Mouse (Mus musculus): ENCODE measurements around the gene Gm20741. TPM values are rescaled to one million over a fixed set of nuclear protein-coding genes. Genes with fewer than 3 reads are reported as not detected.

Gm20741 gene
- not detected for polyA plus RNA-seq (2014; fragmentation: Illumina TruSeq; extraction: RNeasy Lipid Tissue Mini Kit (QIAGEN cat#74804); ENCODE audit: low read depth, low replicate concordance)

DNA sequence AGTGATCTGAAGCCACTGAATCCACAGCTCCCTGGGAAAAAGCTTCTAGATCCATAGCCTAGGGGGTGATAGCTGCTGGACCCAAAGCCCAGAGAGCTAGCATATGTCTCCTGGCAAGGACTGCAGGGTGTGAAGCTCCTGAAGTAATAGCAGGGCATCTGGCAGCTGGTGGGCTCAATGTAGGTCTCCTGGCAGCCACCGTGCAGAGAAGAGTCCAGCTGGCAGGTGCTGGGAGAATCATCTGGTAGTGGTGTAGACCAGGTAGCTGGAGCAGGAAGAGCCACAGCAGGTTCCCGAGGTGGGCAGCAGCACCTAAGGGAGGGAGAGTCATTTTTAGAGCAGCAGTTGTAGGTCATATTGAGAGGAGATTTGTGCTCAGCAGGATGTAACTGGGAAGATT is at the start of gene Gm20741:
Gene Gm20741, minus strand, starts transcription at position 394 of the 400 bp plus-strand sequence.

DNA sequence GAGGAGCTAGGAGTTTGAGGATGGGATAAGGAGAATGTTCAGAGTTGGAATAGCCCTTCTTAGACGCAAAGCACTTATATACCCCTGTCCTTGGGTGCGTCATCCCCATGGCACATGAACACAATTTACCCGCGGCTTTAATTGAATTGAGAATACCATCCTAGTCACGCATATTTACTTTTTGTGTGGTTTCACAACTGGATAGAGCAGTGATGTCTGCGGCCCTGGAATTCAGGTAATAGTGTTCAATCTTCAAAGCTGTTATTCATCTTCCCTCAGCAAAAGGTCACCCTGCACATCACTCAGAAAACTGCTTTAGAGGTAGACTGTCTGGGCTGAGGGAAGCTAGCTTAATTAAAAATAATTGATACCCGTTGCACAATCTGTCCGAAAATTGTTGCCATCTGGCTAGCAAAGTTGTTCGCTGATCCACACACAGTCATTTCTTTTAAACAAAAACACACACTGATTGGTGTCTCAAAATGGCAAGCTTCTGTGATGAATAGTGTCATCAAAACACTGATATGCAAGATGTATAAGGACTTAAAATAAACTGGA is 14.2 kb upstream of the Gm20741 start, which contains the start of gene Krtap14:
Gene Krtap14, minus strand, starts transcription at position 51 of the 558 bp plus-strand sequence.

DNA sequence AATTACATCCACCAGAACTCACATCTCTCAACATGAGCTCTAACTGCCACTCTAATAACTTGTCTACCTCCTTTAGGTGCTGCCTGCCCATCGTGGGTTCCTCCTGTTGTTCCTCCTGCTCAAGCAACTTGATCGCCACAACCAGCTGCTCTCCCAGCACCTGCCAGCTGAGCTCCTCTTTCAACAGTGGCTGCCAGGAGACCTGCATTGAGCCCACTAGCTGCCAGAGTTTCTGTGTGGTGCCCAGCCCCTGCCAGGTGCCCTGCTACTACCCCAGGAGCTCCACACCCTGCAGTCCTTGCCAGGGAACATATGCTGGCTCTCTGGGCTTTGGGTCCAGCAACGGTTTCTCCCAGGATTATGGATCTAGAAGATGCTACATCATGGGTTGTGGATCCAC is 8.0 kb upstream of the Gm20741 start, which contains the start of gene Krtap15:
Gene Krtap15, plus strand, starts transcription at position 150 of the 400 bp plus-strand sequence.

DNA sequence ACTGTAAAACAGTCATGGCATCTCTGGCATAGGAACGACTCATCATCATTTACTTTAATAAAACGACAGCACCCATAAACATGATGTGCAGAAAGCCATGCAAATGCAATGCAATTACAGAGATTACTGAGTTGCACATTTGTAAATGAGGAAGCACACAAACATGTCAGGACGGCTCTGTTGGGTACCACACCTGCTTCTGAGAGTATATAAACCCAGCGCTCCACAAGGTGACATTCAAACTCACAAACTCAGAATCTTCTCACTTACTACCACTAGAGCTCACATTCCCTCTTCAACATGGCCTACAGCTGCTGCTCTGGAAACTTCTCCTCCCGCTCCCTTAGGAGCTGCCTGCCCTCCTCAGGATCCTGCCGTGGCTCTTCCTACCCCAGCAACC is 34.4 kb downstream of the Gm20741 start, which contains the start of gene Gm5965:
Gene Gm5965, plus strand, starts transcription at position 301 of the 400 bp plus-strand sequence.

DNA sequence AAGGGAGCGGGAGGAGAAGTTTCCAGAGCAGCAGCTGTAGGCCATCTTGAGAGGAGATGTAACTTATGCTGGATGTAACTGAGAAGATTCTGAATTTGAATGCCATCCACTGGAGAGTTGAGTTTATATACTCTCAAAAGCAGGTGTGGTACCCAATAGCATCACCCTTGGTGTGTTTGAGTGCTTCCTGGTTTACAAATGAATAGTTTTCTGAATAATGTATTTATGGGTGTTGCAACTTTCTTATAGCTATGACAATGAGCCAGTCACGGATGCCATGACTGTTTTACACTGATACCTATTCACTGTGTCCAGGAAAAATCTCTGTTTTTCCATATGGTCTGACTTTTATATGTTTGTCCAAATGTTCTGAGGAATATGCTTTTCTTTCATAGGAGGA is 37.9 kb downstream of the Gm20741 start, which contains the start of gene 2310057N15Rik:
Gene 2310057N15Rik, minus strand, starts transcription at position 101 of the 400 bp plus-strand sequence.

Other genes starting within 250 kb of the Gm20741 start
- 361 TPM for gene Cldn8, start 249.0 kb downstream of the Gm20741 start, polyA plus RNA-seq (2014; fragmentation: Illumina TruSeq; extraction: RNeasy Lipid Tissue Mini Kit (QIAGEN cat#74804); ENCODE audit: low read depth, low replicate concordance)
- gene Krtap24-1, start 199.9 kb downstream of the Gm20741 start, polyA plus RNA-seq (2014; fragmentation: Illumina TruSeq; extraction: RNeasy Lipid Tissue Mini Kit (QIAGEN cat#74804); ENCODE audit: low read depth, low replicate concordance), result not detected
- gene 2310079G19Rik, start 184.6 kb downstream of the Gm20741 start, polyA plus RNA-seq (2014; fragmentation: Illumina TruSeq; extraction: RNeasy Lipid Tissue Mini Kit (QIAGEN cat#74804); ENCODE audit: low read depth, low replicate concordance), result 10.9 TPM
- not detected for gene Krtap26-1, start 164.4 kb downstream of the Gm20741 start, polyA plus RNA-seq (2014; fragmentation: Illumina TruSeq; extraction: RNeasy Lipid Tissue Mini Kit (QIAGEN cat#74804); ENCODE audit: low read depth, low replicate concordance)
- not detected for gene Krtap27-1, start 140.5 kb downstream of the Gm20741 start, polyA plus RNA-seq (2014; fragmentation: Illumina TruSeq; extraction: RNeasy Lipid Tissue Mini Kit (QIAGEN cat#74804); ENCODE audit: low read depth, low replicate concordance)
- gene 2310061N02Rik, start 104.3 kb downstream of the Gm20741 start, polyA plus RNA-seq (2014; fragmentation: Illumina TruSeq; extraction: RNeasy Lipid Tissue Mini Kit (QIAGEN cat#74804); ENCODE audit: low read depth, low replicate concordance), result not detected
- gene Krtap13-1, start 83.4 kb downstream of the Gm20741 start, polyA plus RNA-seq (2014; fragmentation: Illumina TruSeq; extraction: RNeasy Lipid Tissue Mini Kit (QIAGEN cat#74804); ENCODE audit: low read depth, low replicate concordance), result not detected
- gene Krtap13, start 60.6 kb downstream of the Gm20741 start, polyA plus RNA-seq (2014; fragmentation: Illumina TruSeq; extraction: RNeasy Lipid Tissue Mini Kit (QIAGEN cat#74804); ENCODE audit: low read depth, low replicate concordance), result not detected
- not detected for gene 2310034C09Rik, start 53.4 kb downstream of the Gm20741 start, polyA plus RNA-seq (2014; fragmentation: Illumina TruSeq; extraction: RNeasy Lipid Tissue Mini Kit (QIAGEN cat#74804); ENCODE audit: low read depth, low replicate concordance)
- gene 2310057N15Rik, start 38.0 kb downstream of the Gm20741 start, polyA plus RNA-seq (2014; fragmentation: Illumina TruSeq; extraction: RNeasy Lipid Tissue Mini Kit (QIAGEN cat#74804); ENCODE audit: low read depth, low replicate concordance), result not detected
- gene Gm5965, start 34.3 kb downstream of the Gm20741 start, polyA plus RNA-seq (2014; fragmentation: Illumina TruSeq; extraction: RNeasy Lipid Tissue Mini Kit (QIAGEN cat#74804); ENCODE audit: low read depth, low replicate concordance), result not detected
- gene Krtap15, start 8.0 kb upstream of the Gm20741 start, polyA plus RNA-seq (2014; fragmentation: Illumina TruSeq; extraction: RNeasy Lipid Tissue Mini Kit (QIAGEN cat#74804); ENCODE audit: low read depth, low replicate concordance), result not detected
- not detected for gene Krtap14, start 13.9 kb upstream of the Gm20741 start, polyA plus RNA-seq (2014; fragmentation: Illumina TruSeq; extraction: RNeasy Lipid Tissue Mini Kit (QIAGEN cat#74804); ENCODE audit: low read depth, low replicate concordance)
- not detected for gene Krtap19-1, start 57.2 kb upstream of the Gm20741 start, polyA plus RNA-seq (2014; fragmentation: Illumina TruSeq; extraction: RNeasy Lipid Tissue Mini Kit (QIAGEN cat#74804); ENCODE audit: low read depth, low replicate concordance)
- not detected for gene Krtap19-2, start 62.0 kb upstream of the Gm20741 start, polyA plus RNA-seq (2014; fragmentation: Illumina TruSeq; extraction: RNeasy Lipid Tissue Mini Kit (QIAGEN cat#74804); ENCODE audit: low read depth, low replicate concordance)
- not detected for gene Krtap19-3, start 65.8 kb upstream of the Gm20741 start, polyA plus RNA-seq (2014; fragmentation: Illumina TruSeq; extraction: RNeasy Lipid Tissue Mini Kit (QIAGEN cat#74804); ENCODE audit: low read depth, low replicate concordance)
- gene Krtap19-4, start 72.9 kb upstream of the Gm20741 start, polyA plus RNA-seq (2014; fragmentation: Illumina TruSeq; extraction: RNeasy Lipid Tissue Mini Kit (QIAGEN cat#74804); ENCODE audit: low read depth, low replicate concordance), result not detected
- gene Krtap19-5, start 84.2 kb upstream of the Gm20741 start, polyA plus RNA-seq (2014; fragmentation: Illumina TruSeq; extraction: RNeasy Lipid Tissue Mini Kit (QIAGEN cat#74804); ENCODE audit: low read depth, low replicate concordance), result not detected
- not detected for gene Krtap19-9b, start 120.0 kb upstream of the Gm20741 start, polyA plus RNA-seq (2014; fragmentation: Illumina TruSeq; extraction: RNeasy Lipid Tissue Mini Kit (QIAGEN cat#74804); ENCODE audit: low read depth, low replicate concordance)
- gene Krtap16-3, start 150.7 kb upstream of the Gm20741 start, polyA plus RNA-seq (2014; fragmentation: Illumina TruSeq; extraction: RNeasy Lipid Tissue Mini Kit (QIAGEN cat#74804); ENCODE audit: low read depth, low replicate concordance), result not detected
- not detected for gene Krtap22-2, start 198.5 kb upstream of the Gm20741 start, polyA plus RNA-seq (2014; fragmentation: Illumina TruSeq; extraction: RNeasy Lipid Tissue Mini Kit (QIAGEN cat#74804); ENCODE audit: low read depth, low replicate concordance)
- not detected for gene Gm10229, start 203.1 kb upstream of the Gm20741 start, polyA plus RNA-seq (2014; fragmentation: Illumina TruSeq; extraction: RNeasy Lipid Tissue Mini Kit (QIAGEN cat#74804); ENCODE audit: low read depth, low replicate concordance)
- gene Krtap6-1, start 219.5 kb upstream of the Gm20741 start, polyA plus RNA-seq (2014; fragmentation: Illumina TruSeq; extraction: RNeasy Lipid Tissue Mini Kit (QIAGEN cat#74804); ENCODE audit: low read depth, low replicate concordance), result not detected
- gene Gm10228, start 229.3 kb upstream of the Gm20741 start, polyA plus RNA-seq (2014; fragmentation: Illumina TruSeq; extraction: RNeasy Lipid Tissue Mini Kit (QIAGEN cat#74804); ENCODE audit: low read depth, low replicate concordance), result not detected
- gene Krtap6-5, start 235.7 kb upstream of the Gm20741 start, polyA plus RNA-seq (2014; fragmentation: Illumina TruSeq; extraction: RNeasy Lipid Tissue Mini Kit (QIAGEN cat#74804); ENCODE audit: low read depth, low replicate concordance), result not detected

All from sigmoid colon, adult 10 weeks (tissue).